Mouse (Mus musculus) lung, adult 2 months (tissue): ENCODE measurements around the gene Car11.
A peak's percentile ranks its signal among the peaks of the same experiment; 100 is the strongest.

Experiments
- CTCF ChIP-seq: fragments of 200-500 bp; IDR thresholded peaks from 2 replicates; pipeline ENCODE4 v1.5.1; 2011; ENCODE audit warnings: mild to moderate bottlenecking, low read length, control low read depth; ENCODE audit not compliant: insufficient read depth
- POLR2A ChIP-seq: fragments of 200-500 bp; IDR thresholded peaks from 2 replicates; pipeline ENCODE4 v1.6.1; 2011; ENCODE audit warnings: low read depth, mild to moderate bottlenecking, control low read depth, low read length, borderline replicate concordance; ENCODE audit errors: extremely low read depth

DNA sequence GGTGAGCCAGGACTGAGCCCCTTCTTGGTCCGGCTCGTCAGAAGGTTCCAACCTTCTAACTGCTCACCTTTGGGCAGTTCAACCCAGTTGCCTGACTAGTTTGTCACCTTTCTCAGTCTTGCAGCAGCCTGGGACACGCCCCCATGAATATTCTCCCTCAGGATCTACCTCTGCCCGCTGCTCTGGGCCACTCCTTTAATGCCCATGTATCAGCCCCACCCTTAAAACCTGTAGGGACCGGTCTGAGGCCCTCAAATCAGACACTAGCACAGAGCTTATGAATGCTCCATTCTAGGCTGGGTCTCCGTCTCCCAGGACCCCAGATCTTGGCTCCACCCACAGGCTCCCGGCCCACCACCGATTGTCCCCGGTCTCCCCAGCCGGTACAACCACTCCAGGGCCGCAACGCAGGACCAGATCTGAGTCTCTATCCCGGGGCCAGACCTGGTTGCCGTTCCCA lies 15.0 kb downstream of the Car11 start:
- TF ChIP-seq POLR2A, result peak; percentile 34; the same call in 1 of the 2 replicates
- TF ChIP-seq CTCF, result no peak
